Mouse (Mus musculus) neural tube, embryonic 13.5 days (tissue): ENCODE results near the gene Kidins220. TPM values are rescaled to one million over a fixed set of nuclear protein-coding genes. Genes with fewer than 3 reads are reported as not detected.

ENCODE experiments used
- ATAC-seq: fragments of 200-750 bp; cut with Nextera tagmentation; 2 replicates; pipeline ENCODE4 v1.8.0; 2017; ENCODE audit warnings: low read depth, mild to moderate bottlenecking, moderate TSS enrichment, moderate library complexity
- H3K27ac ChIP-seq: fragments of 300-500 bp; sonication (generic); replicated peaks from 2 replicates; pipeline ENCODE4 v1.5.1; 2015; ENCODE audit warnings: moderate library complexity, mild to moderate bottlenecking, inconsistent platforms
- H3K27me3 ChIP-seq: fragments of 300-500 bp; sonication (generic); 2 replicates; pipeline ENCODE4 v1.6.1; 2015; ENCODE audit warnings: mild to moderate bottlenecking, inconsistent platforms
- H3K36me3 ChIP-seq: fragments of 300-500 bp; sonication (generic); 2 replicates; pipeline ENCODE4 v1.6.1; 2015; ENCODE audit warnings: mild to moderate bottlenecking, inconsistent platforms
- H3K4me1 ChIP-seq: fragments of 300-500 bp; sonication (generic); replicated peaks from 2 replicates; pipeline ENCODE4 v1.6.1; 2015; ENCODE audit warnings: inconsistent platforms
- H3K4me2 ChIP-seq: fragments of 300-500 bp; sonication (generic); 2 replicates; pipeline ENCODE4 v1.6.1; 2015; ENCODE audit warnings: inconsistent platforms, mild to moderate bottlenecking, moderate library complexity
- H3K4me3 ChIP-seq: fragments of 300-500 bp; sonication (generic); 2 replicates; pipeline ENCODE4 v1.5.1; 2015; ENCODE audit warnings: mild to moderate bottlenecking, inconsistent platforms
- H3K9ac ChIP-seq: fragments of 300-500 bp; sonication (generic); 2 replicates; pipeline ENCODE4 v1.6.1; 2015; ENCODE audit warnings: moderate library complexity, mild to moderate bottlenecking, inconsistent platforms
- H3K9me3 ChIP-seq: fragments of 300-500 bp; sonication (generic); 2 replicates; pipeline ENCODE4 v1.6.1; 2016; ENCODE audit warnings: inconsistent platforms
- WGBS: fragments of 180-500 bp; shearing (Covaris S2); methylation state at CpG from one replicate; pipeline ENCODE4 v1.1.7; 2015; 5-methylcytosine and 5-hydroxymethylcytosine counted together
- polyA plus RNA-seq: library from polyadenylated mRNA; unstranded; fragments of >200 nt; fragmentation: Nextera tagmentation; extraction: Ambion mirVana; gene quantifications from 2 replicates; pipeline ENCODE4 v1.2.1, GENCODE M21; 2015

Gene Kidins220
- polyA plus RNA-seq: 108 and 113 TPM in 2 replicates

DNA sequence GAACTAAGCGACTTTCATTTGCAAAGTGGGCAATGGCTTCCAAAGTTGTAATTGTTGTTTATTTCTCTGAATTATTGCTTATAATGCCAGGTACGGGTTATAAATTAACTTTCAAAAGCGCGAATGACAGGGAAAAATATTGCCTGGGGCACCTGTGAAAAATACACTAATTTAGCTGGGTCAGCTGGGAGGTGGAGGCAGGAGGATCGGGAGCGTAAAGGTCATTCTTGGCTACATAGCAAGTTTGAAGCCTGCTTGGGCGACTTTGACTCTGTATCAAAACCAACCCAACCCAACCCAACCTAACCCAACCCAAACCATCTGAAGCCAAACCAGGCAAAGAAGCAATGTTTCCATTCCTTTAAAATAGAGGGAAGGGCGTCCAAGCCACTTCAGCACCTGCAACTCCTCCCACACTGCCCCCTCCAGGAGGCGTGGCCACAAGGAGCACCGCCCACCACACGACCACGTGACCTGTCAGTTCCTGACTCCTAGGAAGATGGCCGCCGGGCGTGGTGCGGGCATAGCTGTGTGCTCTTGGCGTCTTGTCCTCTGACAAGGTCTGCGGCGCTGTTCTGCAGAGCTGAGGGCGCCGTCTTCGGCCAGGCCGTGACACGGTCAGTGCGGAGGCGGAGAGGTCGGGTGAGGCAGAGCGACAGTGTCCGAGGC, at the start of gene Kidins220:
Gene Kidins220 (plus strand): TSS at position 480 of the 669 bp plus-strand sequence.
- H3K4me2 ChIP-seq: peak within 1 kb of the TSS; percentile 56
- WGBS: 15% methylated on average over 28 of the region's 29 CpGs

DNA sequence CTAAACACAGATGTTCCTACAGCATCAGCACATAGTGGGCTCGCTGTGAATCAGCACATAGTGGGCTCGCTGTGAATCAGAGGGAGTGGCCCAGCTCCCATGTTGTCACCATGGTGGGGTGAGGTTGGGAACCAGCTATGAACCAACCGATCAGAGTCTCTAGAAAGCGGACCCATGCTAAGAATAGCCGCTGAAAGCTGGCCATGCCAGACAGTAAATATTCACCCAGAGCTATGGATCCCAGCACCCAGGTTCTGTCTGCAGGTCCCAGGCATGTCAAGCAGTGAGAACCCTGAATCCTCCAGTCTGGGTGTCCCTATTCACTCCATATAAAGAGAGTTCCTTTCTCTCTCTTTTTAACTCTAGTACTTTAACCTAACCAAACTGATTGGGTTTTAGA, 49.4 kb upstream of the Kidins220 start:
- no peak overlapping the region for H3K4me2 ChIP-seq
- no peak for ATAC-seq
- no peak overlapping the region for H3K4me3 ChIP-seq
- WGBS: 86% methylated on average over 5 of the region's 5 CpGs
- no peak overlapping the region for H3K9ac ChIP-seq
- H3K36me3 ChIP-seq: peaks cover 4% of the 10 kb centered on the region
- H3K27ac ChIP-seq: no peak overlapping the region
- no peaks in the 10 kb centered on the region for H3K9me3 ChIP-seq
- peaks cover 35% of the 10 kb centered on the region for H3K4me1 ChIP-seq
- H3K27me3 ChIP-seq: no peaks in the 10 kb centered on the region

More for the DNA sequence above, at the start of gene Kidins220:
- Histone ChIP-seq H3K27ac (peak within 1 kb of the TSS; percentile 96), H3K9ac (peak within 1 kb of the TSS; percentile 79), H3K4me3 (peak within 1 kb of the TSS; percentile 66), H3K36me3 (no peaks in the 10 kb centered on the region), H3K9me3 (no peaks in the 10 kb centered on the region), H3K4me1 (peaks cover 24% of the 10 kb centered on the region), H3K27me3 (no peaks in the 10 kb centered on the region)
- peak; percentile 91 for ATAC-seq

DNA sequence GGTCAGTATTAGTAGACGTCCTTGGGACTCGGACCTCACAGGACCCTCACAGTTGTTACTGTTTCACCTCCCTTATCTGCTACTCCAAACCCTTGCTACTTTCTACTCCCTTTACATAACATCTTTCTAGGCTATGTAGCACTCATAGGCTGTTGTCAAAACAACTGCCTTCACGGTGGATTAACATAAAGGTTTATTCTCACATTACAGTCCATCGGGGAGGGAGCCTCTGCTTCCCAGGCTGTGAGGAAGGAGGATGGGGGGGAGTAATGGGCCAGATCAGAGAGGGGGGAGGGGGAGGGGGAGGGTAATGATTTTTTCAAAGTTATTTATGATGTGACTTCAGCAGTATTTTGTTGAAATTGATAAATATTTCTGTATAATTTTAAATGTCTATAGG, 49.0 kb upstream of the Kidins220 start:
- Histone ChIP-seq H3K9me3 (no peaks in the 10 kb centered on the region), H3K4me1 (peaks cover 32% of the 10 kb centered on the region), H3K4me3 (no peak overlapping the region), H3K27ac (no peak overlapping the region), H3K27me3 (no peaks in the 10 kb centered on the region), H3K4me2 (no peak overlapping the region), H3K36me3 (peaks cover 4% of the 10 kb centered on the region), H3K9ac (no peak overlapping the region)
- 51% methylated on average over 4 of the region's 4 CpGs for WGBS
- no peak for ATAC-seq

DNA sequence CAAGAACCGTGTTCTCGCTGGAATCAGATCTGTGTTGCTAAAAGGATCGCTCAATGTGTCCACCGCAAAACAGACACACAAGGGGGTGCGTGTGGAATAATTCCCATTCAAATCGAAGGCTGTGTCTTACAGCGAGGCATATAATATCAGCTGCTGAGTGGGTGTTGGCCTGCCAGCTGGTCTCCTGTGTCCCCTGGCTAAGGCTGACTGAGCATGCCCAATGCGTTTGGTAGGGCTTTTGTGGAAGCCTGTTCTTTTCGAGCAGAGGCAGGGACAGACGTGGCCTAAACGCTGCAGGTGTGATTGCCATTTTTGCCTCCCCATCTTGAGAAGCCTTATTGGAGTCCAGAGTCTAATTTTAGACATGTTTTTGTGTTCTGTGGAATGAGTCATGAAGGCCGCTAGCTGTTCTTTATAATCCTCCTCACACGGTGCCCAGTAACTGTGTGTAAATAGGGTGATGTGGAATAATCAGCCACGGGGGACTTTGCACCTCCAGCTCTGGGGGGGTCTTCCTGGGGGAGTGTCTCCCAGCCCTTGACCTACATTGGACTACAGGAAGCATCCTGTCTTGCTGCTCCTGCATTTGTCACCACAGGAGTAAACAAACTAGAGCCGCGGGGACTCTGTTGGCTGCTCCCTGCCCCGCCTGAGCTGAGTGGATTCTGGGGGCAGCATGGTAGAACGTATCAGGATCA, 46.5 kb upstream of the Kidins220 start:
- peak; percentile 45; the same call in 1 of the 2 replicates for ATAC-seq
- Histone ChIP-seq H3K4me3 (no peak overlapping the region), H3K36me3 (peaks cover 4% of the 10 kb centered on the region), H3K27me3 (no peaks in the 10 kb centered on the region), H3K9ac (no peak overlapping the region), H3K4me1 (peaks cover 42% of the 10 kb centered on the region), H3K27ac (peak overlapping the region; percentile 78), H3K9me3 (no peaks in the 10 kb centered on the region), H3K4me2 (no peak overlapping the region)
- WGBS: 50% methylated on average over 18 of the region's 18 CpGs

DNA sequence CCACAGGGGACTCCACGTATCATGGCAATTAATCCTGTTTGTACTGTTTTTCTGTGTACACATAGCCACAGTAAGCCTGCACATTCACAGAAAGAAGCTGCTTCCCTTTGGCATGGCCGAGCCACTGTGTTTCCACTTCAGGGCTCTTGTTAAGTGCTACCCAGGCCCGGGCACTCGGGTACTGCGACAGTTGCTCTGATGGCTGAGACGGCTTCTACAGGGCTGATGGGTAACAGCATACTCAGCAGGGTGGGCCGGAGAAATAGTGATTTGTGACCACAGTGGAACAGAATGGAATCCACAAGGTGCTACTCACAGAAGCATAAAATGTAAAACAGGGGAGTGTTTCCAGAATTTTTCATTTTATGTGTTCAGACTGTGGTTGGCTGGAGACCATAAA, 45.7 kb upstream of the Kidins220 start:
- no peak overlapping the region for H3K4me2 ChIP-seq
- H3K27ac ChIP-seq: peak overlapping the region; percentile 78
- H3K9ac ChIP-seq: no peak overlapping the region; the same call in 1 of the 2 replicates
- 47% methylated on average over 7 of the region's 7 CpGs for WGBS
- peaks cover 8% of the 10 kb centered on the region for H3K36me3 ChIP-seq
- no peak overlapping the region for H3K4me3 ChIP-seq
- H3K4me1 ChIP-seq: peaks cover 50% of the 10 kb centered on the region
- peak; percentile 53; the same call in 1 of the 2 replicates for ATAC-seq
- no peaks in the 10 kb centered on the region for H3K9me3 ChIP-seq
- no peaks in the 10 kb centered on the region for H3K27me3 ChIP-seq

DNA sequence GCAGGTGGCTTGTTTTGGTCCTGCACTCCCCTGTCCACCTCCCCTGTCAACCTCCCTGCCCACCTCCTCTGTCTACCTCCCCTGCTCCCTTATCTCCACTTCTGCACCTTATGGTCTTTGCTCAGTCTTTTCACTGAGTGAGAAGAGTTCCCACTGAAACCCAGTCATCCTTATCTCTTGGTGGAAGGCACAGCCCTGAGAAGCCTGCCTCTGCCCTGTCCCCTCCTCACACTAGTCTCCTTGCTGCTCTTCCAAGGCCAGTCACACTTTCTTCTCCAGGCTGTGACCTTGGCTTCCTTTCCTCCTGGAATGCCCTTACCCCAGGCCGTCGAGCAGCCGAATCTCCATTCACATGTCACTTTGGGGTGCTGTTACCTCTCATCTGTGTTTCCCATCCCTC, 44.0 kb upstream of the Kidins220 start:
- Histone ChIP-seq H3K27ac (no peak overlapping the region), H3K4me2 (no peak overlapping the region), H3K36me3 (peaks cover 4% of the 10 kb centered on the region; the same call in 1 of the 2 replicates), H3K9ac (no peak overlapping the region), H3K4me3 (no peak overlapping the region), H3K9me3 (no peaks in the 10 kb centered on the region), H3K27me3 (no peaks in the 10 kb centered on the region), H3K4me1 (peaks cover 44% of the 10 kb centered on the region)
- 76% methylated on average over 3 of the region's 3 CpGs for WGBS
- no peak for ATAC-seq

DNA sequence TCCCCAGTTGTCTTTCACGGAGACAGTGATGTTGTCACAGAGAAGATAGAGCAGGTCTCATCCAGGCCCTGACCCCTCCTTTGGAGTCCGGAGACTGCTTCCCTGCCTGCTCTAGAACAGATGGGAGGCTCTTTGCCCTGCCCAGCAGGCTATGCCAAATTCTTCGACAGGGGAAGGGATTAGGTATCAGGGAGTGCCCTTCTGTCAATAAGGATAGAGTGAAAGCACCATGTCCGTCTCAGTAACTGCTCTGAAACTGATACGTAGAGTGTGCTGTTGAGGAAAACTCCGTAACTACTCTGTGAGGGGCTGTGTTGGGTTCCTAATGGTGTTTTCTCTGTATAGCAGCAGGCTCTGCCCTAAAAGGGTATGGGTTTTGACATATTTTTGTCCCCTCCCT, 42.6 kb upstream of the Kidins220 start:
- Histone ChIP-seq H3K4me3 (no peak overlapping the region), H3K9ac (no peak overlapping the region), H3K27ac (0 out of 2 replicates have a peak overlapping the region, but pooled peaks have one; percentile 33), H3K36me3 (peaks cover 4% of the 10 kb centered on the region; the same call in 1 of the 2 replicates), H3K4me1 (peaks cover 44% of the 10 kb centered on the region), H3K27me3 (no peaks in the 10 kb centered on the region), H3K9me3 (no peaks in the 10 kb centered on the region), H3K4me2 (no peak overlapping the region)
- WGBS: 76% methylated on average over 6 of the region's 6 CpGs
- no peak for ATAC-seq

DNA sequence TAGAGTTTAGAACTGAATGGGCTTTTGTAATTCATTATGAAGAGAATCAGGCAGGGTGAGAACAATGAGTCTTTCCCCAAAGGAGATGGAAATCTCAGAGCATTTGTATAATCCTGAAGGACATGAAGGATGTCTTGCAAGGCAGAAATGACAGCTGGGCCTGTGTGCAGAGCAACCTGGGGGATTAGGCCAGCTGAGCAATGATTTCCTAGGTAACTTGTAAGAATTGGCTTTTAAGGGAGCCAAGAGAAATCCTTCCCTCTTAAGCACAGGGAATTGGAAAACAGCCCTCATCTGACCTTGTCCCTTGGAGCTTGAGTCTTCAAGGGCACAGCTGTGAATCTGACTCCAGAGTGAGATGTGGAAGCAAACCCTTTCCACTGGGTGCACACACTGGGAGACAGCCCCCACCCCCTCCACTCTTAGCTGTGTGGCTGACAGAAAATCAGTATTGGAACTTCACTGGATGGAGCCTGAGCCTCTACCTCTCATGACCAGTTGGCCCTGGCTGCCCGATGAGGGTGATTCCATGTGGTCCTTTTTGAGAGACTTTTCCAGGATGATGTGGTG, 41.4 kb upstream of the Kidins220 start:
- Histone ChIP-seq H3K4me1 (peaks cover 34% of the 10 kb centered on the region), H3K4me2 (no peak overlapping the region), H3K4me3 (no peak overlapping the region), H3K9me3 (no peaks in the 10 kb centered on the region), H3K27ac (0 out of 2 replicates have a peak overlapping the region, but pooled peaks have one; percentile 38), H3K9ac (no peak overlapping the region), H3K36me3 (peaks cover 4% of the 10 kb centered on the region; the same call in 1 of the 2 replicates), H3K27me3 (no peaks in the 10 kb centered on the region)
- WGBS: 93% methylated on average over 1 of the region's 1 CpGs
- ATAC-seq: no peak

DNA sequence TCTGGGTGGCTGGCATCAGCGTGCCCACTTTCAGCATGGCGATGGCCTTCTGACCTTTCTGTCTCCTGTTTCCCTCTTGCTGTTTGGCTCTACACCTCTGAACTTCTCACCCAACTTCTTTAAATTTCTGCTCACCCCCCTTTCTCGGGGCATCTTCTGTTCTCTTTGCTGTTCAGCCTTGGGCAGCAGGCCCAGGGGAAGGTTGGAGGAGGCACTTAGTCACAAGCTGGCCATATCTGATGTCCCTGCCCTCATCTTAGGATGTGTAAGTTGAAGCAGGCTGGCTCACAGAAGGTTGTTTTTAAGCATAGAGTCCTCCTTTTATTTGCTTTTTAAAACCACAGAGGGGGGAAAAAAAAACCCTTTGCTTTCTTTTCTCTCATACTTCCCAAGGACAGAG, 40.7 kb upstream of the Kidins220 start:
- H3K27ac ChIP-seq: no peak overlapping the region
- peaks cover 5% of the 10 kb centered on the region; the same call in 1 of the 2 replicates for H3K36me3 ChIP-seq
- peaks cover 27% of the 10 kb centered on the region for H3K4me1 ChIP-seq
- H3K9ac ChIP-seq: no peak overlapping the region
- no peak overlapping the region for H3K4me2 ChIP-seq
- H3K4me3 ChIP-seq: no peak overlapping the region
- no peak for ATAC-seq
- H3K9me3 ChIP-seq: no peaks in the 10 kb centered on the region
- 88% methylated on average over 3 of the region's 3 CpGs for WGBS
- H3K27me3 ChIP-seq: no peaks in the 10 kb centered on the region

DNA sequence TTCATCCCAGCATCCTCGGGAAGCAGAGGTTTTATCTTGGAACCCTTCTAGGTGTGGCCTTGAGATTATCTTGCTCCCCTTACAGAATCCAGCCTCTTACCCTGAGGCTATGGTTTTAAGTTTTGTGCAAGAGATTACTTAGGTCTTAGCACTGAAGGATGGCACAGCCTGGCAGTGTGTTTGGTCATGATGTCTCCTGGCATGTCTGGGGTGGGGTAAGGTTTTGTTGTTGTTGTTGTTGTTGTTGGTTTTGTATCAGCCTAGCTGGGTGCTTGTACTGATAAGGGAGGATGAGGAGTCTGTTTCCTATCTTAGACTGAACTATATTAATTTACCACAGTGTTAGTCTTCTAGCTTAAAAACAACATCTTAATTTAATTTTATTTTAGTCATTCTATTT, 38.4 kb upstream of the Kidins220 start:
- 85% methylated on average over 1 of the region's 1 CpGs for WGBS
- Histone ChIP-seq H3K27ac (no peak overlapping the region), H3K4me3 (no peak overlapping the region), H3K4me1 (peaks cover 21% of the 10 kb centered on the region), H3K27me3 (no peaks in the 10 kb centered on the region), H3K36me3 (peaks cover 28% of the 10 kb centered on the region), H3K9ac (no peak overlapping the region), H3K9me3 (no peaks in the 10 kb centered on the region), H3K4me2 (no peak overlapping the region)
- no peak for ATAC-seq

DNA sequence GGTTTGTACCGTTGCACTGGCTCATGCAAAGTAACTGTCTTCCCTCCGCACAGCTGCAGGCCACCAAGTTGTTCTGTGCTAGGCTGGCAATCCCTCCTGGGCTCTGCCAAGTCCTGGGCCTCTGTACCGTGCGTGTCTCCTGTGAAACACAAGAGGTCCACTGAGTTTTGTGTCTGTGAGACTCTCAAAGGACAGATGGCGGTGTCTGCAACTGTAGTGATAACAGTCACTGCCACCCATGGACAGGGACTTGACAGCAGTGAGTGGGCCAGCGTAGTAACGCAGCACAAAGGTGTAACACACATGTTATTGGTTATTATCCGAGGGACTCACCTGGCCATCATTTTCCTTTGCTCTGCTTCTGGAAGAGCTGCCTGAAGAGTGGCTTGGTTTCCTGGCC, 35.4 kb upstream of the Kidins220 start:
- Histone ChIP-seq H3K4me2 (no peak overlapping the region), H3K27me3 (no peaks in the 10 kb centered on the region), H3K36me3 (peaks cover 53% of the 10 kb centered on the region), H3K4me1 (no peaks in the 10 kb centered on the region), H3K9me3 (no peaks in the 10 kb centered on the region), H3K9ac (no peak overlapping the region), H3K27ac (no peak overlapping the region), H3K4me3 (no peak overlapping the region)
- WGBS: 91% methylated on average over 8 of the region's 8 CpGs
- no peak for ATAC-seq

DNA sequence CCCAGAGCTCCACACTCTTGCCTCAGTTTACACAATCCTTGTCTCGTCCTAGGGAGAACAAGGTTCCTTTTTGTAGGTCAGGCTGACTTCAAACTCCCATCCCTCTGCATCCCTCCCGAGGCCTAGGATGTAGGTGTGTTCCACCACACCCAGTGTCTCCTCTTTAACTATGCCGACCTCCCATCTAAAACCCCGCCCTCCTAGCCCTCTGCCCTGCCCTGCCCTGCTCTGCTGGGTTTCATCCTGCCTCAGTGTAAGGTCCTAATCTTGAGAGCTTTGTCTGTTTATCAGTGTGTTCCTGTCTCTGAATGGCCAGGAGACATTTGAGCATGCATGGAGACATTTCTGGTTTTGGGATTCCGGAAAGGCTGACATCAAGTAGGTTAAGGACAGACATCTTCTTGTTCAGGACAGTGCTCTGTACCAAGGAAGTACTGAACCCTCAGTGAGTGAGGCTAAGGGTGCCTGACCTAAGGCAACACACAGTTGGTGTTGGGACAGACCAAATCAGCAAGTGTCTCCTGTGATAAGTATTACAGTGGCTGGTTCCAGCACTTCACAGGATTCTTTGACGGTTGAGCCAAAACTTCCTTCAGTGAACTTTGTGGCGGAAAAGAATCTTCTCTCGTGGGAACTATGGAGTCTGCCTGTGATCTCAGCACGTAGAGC, 32.0 kb upstream of the Kidins220 start:
- no peaks in the 10 kb centered on the region for H3K9me3 ChIP-seq
- peaks cover 69% of the 10 kb centered on the region for H3K36me3 ChIP-seq
- no peak overlapping the region for H3K4me3 ChIP-seq
- H3K9ac ChIP-seq: no peak overlapping the region
- WGBS: 89% methylated on average over 9 of the region's 9 CpGs
- H3K27me3 ChIP-seq: no peaks in the 10 kb centered on the region
- no peaks in the 10 kb centered on the region for H3K4me1 ChIP-seq
- ATAC-seq: no peak
- H3K4me2 ChIP-seq: no peak overlapping the region
- H3K27ac ChIP-seq: no peak overlapping the region
